18 mouse cellular contexts compared by ENCODE assay signal in the genomic region with DNA sequence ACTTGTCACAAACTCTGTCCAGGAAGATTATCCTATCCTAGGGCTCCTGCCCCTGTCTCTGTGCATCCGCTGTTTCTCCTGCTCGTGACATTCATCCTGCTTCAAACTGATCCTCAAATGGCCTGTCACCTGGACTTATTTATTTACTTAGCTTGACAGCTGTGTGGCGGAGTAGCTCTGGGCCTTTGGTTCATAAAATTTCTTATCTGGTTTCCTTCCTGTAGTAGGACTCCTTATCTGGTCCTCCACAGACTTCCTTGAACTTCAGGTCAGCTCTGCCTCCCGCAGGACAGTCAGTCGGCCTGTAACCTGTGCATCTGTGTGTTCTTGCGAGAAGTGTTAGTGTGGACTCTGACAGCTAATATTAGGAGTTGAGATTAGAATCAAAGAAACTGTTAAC. TPM values are rescaled to one million over a fixed set of nuclear protein-coding genes. Genes with fewer than 3 reads are reported as not detected.
DNase-seq lines count a peak whose midpoint lies in the region; ATAC-seq and TF ChIP-seq lines count a peak whose summit lies in the region.
"Had no signal": no experiment of that assay in that cellular context is flagged by ENCODE, and none has a peak within 500 bp of the region (broad histone marks: within the 10 kb centered on the region; RNA-seq: fewer than 3 reads in every experiment).

No protein-coding gene starts in this region.

- H3K4me1 ChIP-seq in heart, postnatal 0 days (ENCODE audit: control insufficient read depth, insufficient read depth), result 0 out of 2 replicates have a peak, but pooled peaks cover 4% of the 10 kb centered on the region
- H3K4me1 ChIP-seq in heart, embryonic 11.5 days (ENCODE audit: control insufficient read depth, insufficient read depth, low read length), result peaks cover 8% of the 10 kb centered on the region
- H3K4me1 ChIP-seq in MEL (ENCODE audit: control insufficient read depth in 1 of 2, insufficient read depth in 2 of 2, low read length in 2 of 2), result peaks cover 0 to 7% of the 10 kb centered on the region in 2 experiments; a peak in 1 of 4 replicates
- H3K4me1 ChIP-seq in kidney, embryonic 16.5 days (ENCODE audit: insufficient read depth, low read length), result peaks cover 47% of the 10 kb centered on the region

- no peak overlapping the region for H3K4me2 ChIP-seq in heart, postnatal 0 days (ENCODE audit: low read depth, low read length)
- no peak overlapping the region for H3K4me2 ChIP-seq in heart, embryonic 11.5 days
- H3K4me2 ChIP-seq in kidney, embryonic 16.5 days (replicated peaks; ENCODE audit: low read depth, low read length), result peak overlapping the region; percentile 56; the same call in 1 of the 2 replicates

- no peak for TF ChIP-seq CTCF in heart, postnatal 0 days (IDR thresholded peaks at IDR 0.05; ENCODE audit: low read depth)
- TF ChIP-seq CTCF in MEL (IDR thresholded peaks at IDR 0.05 in 2 of 3, conservative IDR thresholded peaks at IDR 0.05 in 1 of 3; ENCODE audit: control insufficient read depth in 1 of 3, insufficient read depth in 1 of 3, low read depth in 2 of 3, low read length in 3 of 3, poor library complexity in 1 of 3, severe bottlenecking in 1 of 3), result no peak

- no peak for DNase-seq in heart, postnatal 0 days (ENCODE audit: low spot score)
- DNase-seq in MEL (ENCODE audit: low read depth, low spot score), result peak; percentile 44
- DNase-seq in lung, postnatal 36 days, result peak; percentile 77
- no peak for DNase-seq in thymus, postnatal 36 days
- no peak for DNase-seq in adrenal gland, adult 8-10 months
- no peak for DNase-seq in embryo, embryonic 9.5 days (ENCODE audit: extremely low spot score)
- DNase-seq: cerebellum, adult 9-10 months; gastrocnemius, postnatal 36 days; heart, postnatal 36 days; right cerebral cortex, adult 18-20 months had no signal

- H3K36me3 ChIP-seq in heart, postnatal 0 days (replicated peaks; ENCODE audit: control insufficient read depth, insufficient read depth, low read length), result no peaks in the 10 kb centered on the region
- H3K36me3 ChIP-seq in heart, embryonic 11.5 days (ENCODE audit: control insufficient read depth, insufficient read depth, low read length), result no peaks in the 10 kb centered on the region
- peaks cover 0 to 5% of the 10 kb centered on the region in 2 experiments; a peak in 2 of 4 replicates for H3K36me3 ChIP-seq in MEL (ENCODE audit: control insufficient read depth in 1 of 2, insufficient read depth in 2 of 2, low read length in 2 of 2)
- H3K36me3 ChIP-seq in kidney, embryonic 16.5 days (ENCODE audit: insufficient read depth, low read length), result no peaks in the 10 kb centered on the region
- H3K36me3 ChIP-seq: embryonic facial prominence, embryonic 10.5 days had no signal

- no peak overlapping the region for H3K27ac ChIP-seq in heart, postnatal 0 days (ENCODE audit: low read depth)
- no peak overlapping the region for H3K27ac ChIP-seq in heart, embryonic 11.5 days (ENCODE audit: low read depth, low read length)
- H3K27ac ChIP-seq in MEL (ENCODE audit: control insufficient read depth, low read depth, low read length), result no peak overlapping the region
- H3K27ac ChIP-seq in kidney, embryonic 16.5 days (ENCODE audit: low read length), result 0 out of 2 replicates have a peak overlapping the region, but pooled peaks have one; percentile 3
- H3K27ac ChIP-seq: liver, embryonic 14.5 days had no signal

- peaks cover 4% of the 10 kb centered on the region; the same call in 1 of the 2 replicates for H3K9me3 ChIP-seq in heart, postnatal 0 days (replicated peaks; ENCODE audit: control insufficient read depth, low read length)
- H3K9me3 ChIP-seq in heart, embryonic 11.5 days (replicated peaks; ENCODE audit: control insufficient read depth, low read length), result no peaks in the 10 kb centered on the region
- no peaks in the 10 kb centered on the region for H3K9me3 ChIP-seq in MEL (replicated peaks; ENCODE audit: insufficient read depth, low read length)
- H3K9me3 ChIP-seq in kidney, embryonic 16.5 days (ENCODE audit: low read length), result peaks cover 6% of the 10 kb centered on the region; the same call in 1 of the 2 replicates
- H3K9me3 ChIP-seq: embryonic facial prominence, embryonic 10.5 days had no signal

- WGBS in heart, postnatal 0 days, result 57% methylated on average over 6 of the region's 6 CpGs
- WGBS in heart, embryonic 11.5 days (ENCODE audit: insufficient replicate concordance), result 23% methylated on average over 6 of the region's 6 CpGs
- WGBS in kidney, embryonic 16.5 days, result 34% methylated on average over 6 of the region's 6 CpGs

- H3K4me3 ChIP-seq in heart, postnatal 0 days (ENCODE audit: low read depth, low read length), result no peak overlapping the region
- no peak overlapping the region for H3K4me3 ChIP-seq in heart, embryonic 11.5 days (ENCODE audit: low read depth, low read length)
- H3K4me3 ChIP-seq in MEL (ENCODE audit: control insufficient read depth in 1 of 2, insufficient read depth in 1 of 2, low read depth in 2 of 2, low read length in 2 of 2), result no peak overlapping the region
- no peak overlapping the region for H3K4me3 ChIP-seq in kidney, embryonic 16.5 days (ENCODE audit: low read length)

- H3K79me2 ChIP-seq in MEL (ENCODE audit: control insufficient read depth, insufficient read depth, low read length, poor library complexity), result no peaks in the 10 kb centered on the region

- TF ChIP-seq EP300 in heart, postnatal 0 days (IDR thresholded peaks at IDR 0.05; ENCODE audit: low read depth), result peak; percentile 42; the same call in 1 of the 2 replicates
- peak; percentile 72 to 75 for TF ChIP-seq EP300 in MEL (IDR thresholded peaks at IDR 0.05; ENCODE audit: low read depth in 1 of 2, low read length in 2 of 2)

- no peak overlapping the region for H3K9ac ChIP-seq in heart, postnatal 0 days (replicated peaks; ENCODE audit: low read depth, low read length)
- H3K9ac ChIP-seq in heart, embryonic 11.5 days (ENCODE audit: low read depth, low read length), result no peak overlapping the region
- H3K9ac ChIP-seq in MEL (ENCODE audit: control insufficient read depth, low read depth, low read length, poor library complexity, severe bottlenecking), result no peak overlapping the region
- H3K9ac ChIP-seq in kidney, embryonic 16.5 days (replicated peaks; ENCODE audit: low read length), result 0 out of 2 replicates have a peak overlapping the region, but pooled peaks have one; percentile 32
- H3K9ac ChIP-seq: liver, embryonic 14.5 days had no signal

- TF ChIP-seq POLR2A in MEL (IDR thresholded peaks at IDR 0.05; ENCODE audit: control insufficient read depth in 1 of 2, insufficient read depth in 1 of 2, low read depth in 1 of 2, low read length in 2 of 2, poor library complexity in 1 of 2), result no peak

- ATAC-seq in heart, postnatal 0 days (ENCODE audit: insufficient read depth, low read depth), result no peak
- no peak for ATAC-seq in heart, embryonic 11.5 days (replicated peaks; ENCODE audit: insufficient number of reproducible peaks, low FRiP score, low TSS enrichment)
- no peak for ATAC-seq in kidney, embryonic 16.5 days (ENCODE audit: low FRiP score, low TSS enrichment)

- no peak for TF ChIP-seq RAD21 in MEL (IDR thresholded peaks at IDR 0.05; ENCODE audit: low read depth, low read length)

- peaks cover 8% of the 10 kb centered on the region; the same call in 1 of the 2 replicates for H3K27me3 ChIP-seq in heart, postnatal 0 days (ENCODE audit: control insufficient read depth, insufficient read depth, low read length)
- 0 out of 2 replicates have a peak, but pooled peaks cover 2% of the 10 kb centered on the region for H3K27me3 ChIP-seq in heart, embryonic 11.5 days (ENCODE audit: control insufficient read depth, insufficient read depth, low read length)
- peaks cover 2 to 6% of the 10 kb centered on the region in 2 experiments for H3K27me3 ChIP-seq in MEL (ENCODE audit: control insufficient read depth in 1 of 2, insufficient read depth in 2 of 2, low read length in 2 of 2)
- H3K27me3 ChIP-seq in kidney, embryonic 16.5 days (ENCODE audit: insufficient read depth, low read length), result no peaks in the 10 kb centered on the region

TF ChIP-seq in MEL, 35 proteins besides CTCF, POLR2A, EP300 and RAD21 (continues in another document):
- TF ChIP-seq TAL1 (IDR thresholded peaks at IDR 0.05; ENCODE audit: low read length), result peak; percentile 73
- peak; percentile 49; the same call in 1 of the 2 replicates for TF ChIP-seq ETS1 (IDR thresholded peaks at IDR 0.05; ENCODE audit: low read depth, low read length)
- 0 out of 2 replicates have a peak, but pooled peaks have one; percentile 18 for TF ChIP-seq SIN3A (IDR thresholded peaks at IDR 0.05; ENCODE audit: low read length)
- TF ChIP-seq TCF12 (IDR thresholded peaks at IDR 0.05; ENCODE audit: low read depth, low read length), result peak; percentile 81

RNA-seq across cellular contexts. Expression of a gene that starts 15.7 kb away (rescaled TPM):
- not detected in 2 replicates for total RNA-seq in heart, postnatal 0 days (2014; rRNA removed; ENCODE audit: low replicate concordance)
- not detected in 2 replicates for polyA plus RNA-seq in heart, postnatal 0 days (2015; fragmentation: Nextera tagmentation; extraction: Ambion mirVana)
- 0.30 and 0.40 TPM in 2 replicates for polyA plus RNA-seq in heart, embryonic 11.5 days (2014; fragmentation: Nextera tagmentation; extraction: Ambion mirVana)
- not detected in 2 replicates for total RNA-seq in MEL (2012; rRNA removed)
- polyA plus RNA-seq in MEL (2012; ENCODE audit: insufficient read depth in 1 of 2, insufficient read length in 2 of 2, low read depth in 1 of 2, low replicate concordance in 2 of 2, missing spikeins in 1 of 2), result not detected
- 1.1 TPM in 2 replicates for polyA plus RNA-seq in kidney, embryonic 16.5 days (2015; fragmentation: Nextera tagmentation; extraction: Ambion mirVana)
- not detected for total RNA-seq in adrenal gland, adult 8-10 months (2022)
- total RNA-seq: gastrocnemius, postnatal 36 days; heart, postnatal 36 days; layer of hippocampus, postnatal 25 days; neutrophil, adult 5-6 weeks had no signal
- polyA plus RNA-seq: spleen, adult 2 months had no signal

RNA-seq across cellular contexts. Expression of a gene that starts 27.7 kb away (rescaled TPM):
- total RNA-seq in heart, postnatal 0 days (2014; rRNA removed; ENCODE audit: low replicate concordance), result 12.2 and 47.8 TPM in 2 replicates
- polyA plus RNA-seq in heart, postnatal 0 days (2015; fragmentation: Nextera tagmentation; extraction: Ambion mirVana), result 6.6 and 7.2 TPM in 2 replicates
- polyA plus RNA-seq in heart, embryonic 11.5 days (2014; fragmentation: Nextera tagmentation; extraction: Ambion mirVana), result 8.5 and 9.7 TPM in 2 replicates
- not detected in 2 replicates for total RNA-seq in MEL (2012; rRNA removed)
- polyA plus RNA-seq in MEL (2012; ENCODE audit: insufficient read depth in 1 of 2, insufficient read length in 2 of 2, low read depth in 1 of 2, low replicate concordance in 2 of 2, missing spikeins in 1 of 2), result not detected
- polyA plus RNA-seq in kidney, embryonic 16.5 days (2015; fragmentation: Nextera tagmentation; extraction: Ambion mirVana), result 25.5 and 25.8 TPM in 2 replicates
- 10 to 100 TPM; 40.8 to 74.6 (median 49.9) TPM for total RNA-seq in adrenal gland, adult 8-10 months (2022)

RNA-seq across cellular contexts. Expression of a gene that starts 41.8 kb away (rescaled TPM):
- total RNA-seq in heart, postnatal 0 days (2014; rRNA removed; ENCODE audit: low replicate concordance), result 0.31 TPM in 1 of 2 replicates, not detected in the other
- polyA plus RNA-seq in heart, postnatal 0 days (2015; fragmentation: Nextera tagmentation; extraction: Ambion mirVana), result 0.05 and 0.11 TPM in 2 replicates
- polyA plus RNA-seq in heart, embryonic 11.5 days (2014; fragmentation: Nextera tagmentation; extraction: Ambion mirVana), result not detected in 2 replicates
- not detected in 2 replicates for total RNA-seq in MEL (2012; rRNA removed)
- not detected for polyA plus RNA-seq in MEL (2012; ENCODE audit: insufficient read depth in 1 of 2, insufficient read length in 2 of 2, low read depth in 1 of 2, low replicate concordance in 2 of 2, missing spikeins in 1 of 2)
- polyA plus RNA-seq in kidney, embryonic 16.5 days (2015; fragmentation: Nextera tagmentation; extraction: Ambion mirVana), result 0.08 TPM in 1 of 2 replicates, not detected in the other
- total RNA-seq in adrenal gland, adult 8-10 months (2022), result under 1 TPM in 2 of 4 experiments, not detected in 2; 0.28 to 0.32 TPM
- total RNA-seq: gastrocnemius, postnatal 36 days; heart, postnatal 36 days; layer of hippocampus, postnatal 25 days; neutrophil, adult 5-6 weeks had no signal
- polyA plus RNA-seq: intestine, embryonic 14.5 days; spleen, adult 2 months had no signal

Comparison
In these comparisons a context has a peak if more than half of its experiments do, and no peak if none do; other contexts are left out.
1. DNase-seq: peak in MEL (single experiment) and lung, postnatal 36 days (single experiment); none in heart, postnatal 0 days (single experiment), thymus, postnatal 36 days (0 of 2), adrenal gland, adult 8-10 months (single experiment) and embryo, embryonic 9.5 days (single experiment).